Mouse (Mus musculus): ENCODE data around the gene Grhl3.

The Grhl3 gene

DNA sequence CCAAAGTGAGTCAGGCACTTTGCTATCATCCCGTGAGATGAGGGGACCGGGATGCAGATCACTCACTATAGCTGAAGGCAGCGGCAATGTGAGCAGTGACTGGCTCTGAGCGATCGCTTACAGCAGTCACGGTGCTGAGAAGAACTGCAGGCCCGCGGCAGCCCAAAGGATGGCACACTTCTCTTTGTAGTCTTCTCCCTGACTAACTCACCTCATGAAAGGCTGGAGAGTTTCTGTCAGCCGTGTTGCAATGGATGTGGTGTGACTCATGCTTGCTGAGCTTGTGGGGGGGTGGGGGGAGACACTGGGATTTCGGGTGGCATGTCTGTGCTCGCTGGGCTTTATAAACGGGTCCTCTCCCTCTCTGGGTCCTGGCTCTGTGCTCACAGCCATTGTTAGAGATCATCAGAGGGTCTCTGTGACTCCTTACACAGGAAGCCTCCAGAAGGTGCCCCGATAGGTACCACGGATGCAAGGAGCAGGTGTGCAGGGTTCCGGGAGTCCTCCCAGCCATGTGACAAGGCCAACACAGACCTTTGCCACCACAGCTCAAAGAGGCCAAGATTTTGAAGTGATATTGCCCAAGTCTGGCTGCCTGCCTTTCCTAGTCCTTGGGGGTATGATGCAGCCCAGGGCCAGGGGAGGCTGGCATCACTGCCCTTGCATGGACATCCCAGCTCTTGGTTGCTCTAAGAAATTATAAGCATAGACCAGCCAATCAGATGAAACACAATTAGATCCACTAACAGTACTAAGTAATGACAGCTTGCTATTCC is 2.1 kb upstream of the Grhl3 start:
- WGBS, result 68% methylated on average over 15 of the region's 15 CpGs

GRCm38 (mm10) chr4:135572276-135572675 is 1.2 kb downstream of the Grhl3 start:
- 70% methylated on average over 8 of the region's 8 CpGs for WGBS

DNA sequence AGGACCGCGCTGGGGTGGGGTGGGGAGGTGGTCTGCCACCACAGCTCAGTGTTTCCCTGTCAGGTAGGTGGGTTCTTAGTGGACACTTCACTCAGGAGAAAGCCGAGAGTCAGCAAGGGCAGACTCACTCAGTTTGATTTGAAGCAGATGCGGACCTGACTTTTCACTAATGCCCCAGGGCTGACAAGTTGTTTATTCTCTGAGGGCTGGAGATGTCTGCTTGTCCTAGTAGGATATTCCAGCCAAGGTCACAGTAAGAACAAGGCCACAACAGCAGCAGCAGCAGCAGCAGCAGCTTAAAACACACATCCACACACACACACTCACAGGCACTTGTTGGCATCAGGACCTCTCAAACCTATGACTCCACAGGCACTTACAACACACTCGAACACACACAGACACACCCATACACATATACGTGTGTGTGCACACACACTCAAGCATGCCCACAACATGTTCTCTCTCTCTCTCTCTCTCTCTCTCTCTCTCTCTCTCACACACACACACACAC is 2.3 kb downstream of the Grhl3 start:
- WGBS, result 79% methylated on average over 6 of the region's 6 CpGs

DNA sequence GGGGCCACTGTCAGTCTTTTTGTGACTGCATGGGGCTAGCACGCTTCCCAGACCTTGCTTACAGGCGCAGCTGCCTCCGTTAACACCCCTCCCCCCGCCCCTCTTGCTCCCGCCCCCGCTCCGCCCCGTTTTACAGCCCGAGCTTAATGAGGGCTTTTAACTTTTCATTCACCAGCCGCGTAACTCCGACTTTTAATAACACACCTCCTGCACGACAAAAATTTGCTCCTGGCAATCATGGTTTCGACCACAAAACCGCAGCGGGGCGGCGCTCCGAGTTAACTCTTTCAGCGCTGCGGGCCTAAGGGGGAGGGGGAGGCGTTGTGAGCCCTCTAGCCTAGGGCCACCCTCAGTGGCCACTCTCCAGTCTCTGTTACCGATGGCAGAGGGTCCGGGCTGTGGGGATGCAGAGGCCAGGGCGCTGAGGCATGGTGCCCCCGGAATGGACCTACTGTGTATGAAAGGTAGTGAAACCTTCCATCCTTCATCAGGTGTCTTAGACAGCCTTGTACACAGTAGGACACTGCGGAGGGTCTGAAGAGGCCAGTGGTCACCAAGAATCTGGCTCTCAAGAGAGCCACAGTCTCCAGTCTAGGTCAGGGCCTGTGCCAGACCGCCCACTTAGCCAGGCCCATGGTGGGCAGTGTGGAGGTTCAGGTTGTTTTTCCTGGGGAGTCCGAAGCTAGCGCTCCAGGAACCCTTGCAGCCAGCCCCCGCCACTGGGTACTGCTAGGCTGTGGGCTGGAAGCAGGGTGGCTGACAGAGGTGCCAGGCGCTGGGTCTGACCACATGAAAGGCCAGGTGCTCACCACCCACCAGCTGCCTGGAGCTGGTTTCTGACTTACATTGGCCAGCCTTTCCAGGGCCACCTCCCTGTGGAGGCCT is 3.0 kb downstream of the Grhl3 start:
- 17% methylated on average over 32 of the region's 32 CpGs for WGBS

DNA sequence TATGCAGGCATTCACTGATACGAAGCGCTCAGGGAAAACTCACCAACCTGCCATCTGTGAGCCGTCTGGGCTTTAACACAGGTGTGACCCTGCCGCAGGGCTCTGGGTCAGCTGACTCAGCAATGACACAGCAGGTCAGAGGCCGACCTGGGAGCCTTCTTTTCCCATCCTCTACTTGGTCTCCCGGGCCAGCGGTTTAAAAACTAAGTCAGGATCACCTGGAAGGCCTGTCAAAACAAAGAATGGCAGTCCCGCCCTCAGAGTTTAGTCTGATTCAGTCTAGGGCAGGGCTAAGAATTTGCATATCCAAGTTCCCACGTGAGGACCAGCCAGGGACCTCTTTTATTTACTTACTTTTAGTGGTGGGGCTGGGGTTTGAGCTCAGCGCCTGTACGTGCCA is 4.2 kb downstream of the Grhl3 start:
- WGBS, result 48% methylated on average over 11 of the region's 11 CpGs

GRCm38 (mm10) chr4:135567484-135567883 is 5.9 kb downstream of the Grhl3 start:
- WGBS, result 77% methylated on average over 8 of the region's 8 CpGs

DNA sequence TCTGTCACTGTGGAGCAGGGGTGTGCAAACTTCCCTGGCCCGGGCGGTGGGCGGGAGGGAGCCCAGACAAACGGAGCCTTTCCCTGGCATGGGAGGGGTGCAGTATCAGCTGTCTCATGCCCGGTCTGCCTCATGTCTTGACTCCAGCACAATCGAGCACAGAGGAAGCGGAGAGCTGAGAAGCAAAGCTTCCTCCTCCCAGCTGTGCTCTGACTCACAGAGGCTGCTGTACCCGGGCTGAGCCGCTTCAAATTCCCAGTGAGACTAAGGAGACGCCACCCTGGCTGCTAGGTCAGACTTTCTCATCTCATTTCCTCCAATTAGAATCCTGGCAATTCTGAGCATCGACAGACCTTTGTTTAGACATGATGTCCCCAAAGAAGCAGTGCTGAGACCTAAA is 6.4 kb downstream of the Grhl3 start:
- 35% methylated on average over 11 of the region's 11 CpGs for WGBS

DNA sequence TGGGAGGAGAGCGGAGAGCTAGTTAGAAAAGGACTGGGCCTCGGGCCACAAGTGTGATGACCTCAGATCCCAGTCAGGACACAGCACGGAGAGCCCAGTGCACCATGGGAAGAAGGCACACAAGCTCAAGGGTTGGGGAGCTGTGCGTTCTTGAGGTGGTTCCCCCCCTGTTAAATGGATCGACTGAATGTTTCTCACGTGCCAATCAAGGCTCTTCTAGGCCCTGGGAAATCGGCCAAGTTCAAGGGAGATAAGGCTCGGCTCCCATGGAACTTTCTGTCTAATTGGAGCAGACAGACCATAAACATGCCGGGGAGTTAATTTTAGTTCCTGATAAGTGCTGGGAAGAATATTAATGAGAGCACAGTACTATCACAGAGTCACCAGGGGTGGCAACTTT is 8.0 kb downstream of the Grhl3 start:
- 61% methylated on average over 9 of the region's 9 CpGs for WGBS

DNA sequence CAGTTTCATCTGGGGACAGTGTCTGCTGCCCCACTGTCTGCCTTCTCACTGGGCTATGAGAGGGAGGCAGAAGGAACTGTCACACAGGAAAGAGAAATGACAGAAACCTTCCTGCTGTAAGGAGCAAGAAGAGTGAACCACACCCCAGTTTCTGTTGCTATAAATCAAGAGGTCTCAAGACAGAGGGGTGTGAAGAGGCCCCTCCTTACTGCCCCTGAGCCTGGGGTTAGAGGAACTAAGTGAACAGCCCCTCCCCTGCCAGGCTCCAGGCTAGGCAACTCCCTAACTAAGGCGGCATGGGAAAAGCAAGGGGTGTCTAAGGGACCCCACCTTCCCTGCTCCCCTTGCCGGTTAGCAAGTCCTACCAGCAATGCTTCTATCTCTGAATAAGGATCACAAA is 9.6 kb downstream of the Grhl3 start:
- 80% methylated on average over 2 of the region's 2 CpGs for WGBS

- WGBS, result 80% methylated on average over 6 of the region's 6 CpGs
Measured at GRCm38 (mm10) chr4:135549323-135549722, 24.1 kb downstream of the Grhl3 start.

DNA sequence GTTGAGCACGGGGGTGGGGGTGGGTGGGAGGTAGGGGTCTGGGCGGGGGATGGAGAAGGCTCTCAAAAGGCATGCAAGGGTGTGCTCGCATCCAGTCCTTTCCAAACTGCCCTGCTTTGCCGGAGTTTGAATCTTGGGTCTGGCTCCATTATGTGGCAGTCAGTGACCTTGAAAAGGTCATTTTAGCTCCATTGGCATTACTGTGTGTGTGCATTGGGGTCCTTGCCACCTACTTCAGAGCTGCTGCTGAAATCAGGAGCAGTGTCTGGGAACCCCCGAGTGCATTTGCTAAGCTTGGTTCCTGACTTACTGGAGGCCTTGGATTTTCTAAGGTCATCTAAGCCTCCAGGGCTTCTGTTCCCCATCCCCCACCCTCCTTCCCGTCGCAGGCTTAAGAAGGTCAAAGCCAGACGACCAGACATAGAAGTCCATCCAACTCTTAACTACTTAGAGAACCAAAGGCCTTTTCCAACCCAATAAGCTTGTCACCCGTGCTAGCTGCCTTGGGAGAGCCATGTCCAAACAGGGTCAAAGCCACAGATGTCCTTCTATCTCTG is 24.8 kb downstream of the Grhl3 start:
- WGBS, result 68% methylated on average over 9 of the region's 9 CpGs

DNA sequence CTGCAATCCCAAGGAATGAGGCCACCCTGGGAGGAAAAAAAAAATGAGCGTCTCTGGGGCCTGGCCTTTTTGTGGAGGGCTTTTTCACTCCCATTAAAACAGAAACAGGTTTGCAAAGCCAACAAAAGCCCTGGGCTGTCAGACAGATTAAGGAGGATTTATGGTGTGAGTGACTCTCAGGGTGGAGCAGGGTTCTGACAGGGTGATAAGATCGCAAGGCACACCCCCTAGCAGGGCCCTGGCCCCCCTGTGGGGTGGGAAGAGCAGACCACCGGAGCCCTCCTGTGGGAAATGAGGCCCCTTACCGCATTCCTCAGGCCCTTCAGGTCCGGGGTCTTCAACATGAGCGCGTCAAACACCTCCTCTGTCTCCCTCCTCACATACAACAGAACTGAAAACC is 25.3 kb downstream of the Grhl3 start:
- 72% methylated on average over 7 of the region's 7 CpGs for WGBS

GRCm38 (mm10) chr4:135547551-135547950 is 25.9 kb downstream of the Grhl3 start:
- WGBS, result 62% methylated on average over 14 of the region's 14 CpGs

- WGBS, result 94% methylated on average over 4 of the region's 4 CpGs
Measured at GRCm38 (mm10) chr4:135546793-135547192, 26.6 kb downstream of the Grhl3 start.

DNA sequence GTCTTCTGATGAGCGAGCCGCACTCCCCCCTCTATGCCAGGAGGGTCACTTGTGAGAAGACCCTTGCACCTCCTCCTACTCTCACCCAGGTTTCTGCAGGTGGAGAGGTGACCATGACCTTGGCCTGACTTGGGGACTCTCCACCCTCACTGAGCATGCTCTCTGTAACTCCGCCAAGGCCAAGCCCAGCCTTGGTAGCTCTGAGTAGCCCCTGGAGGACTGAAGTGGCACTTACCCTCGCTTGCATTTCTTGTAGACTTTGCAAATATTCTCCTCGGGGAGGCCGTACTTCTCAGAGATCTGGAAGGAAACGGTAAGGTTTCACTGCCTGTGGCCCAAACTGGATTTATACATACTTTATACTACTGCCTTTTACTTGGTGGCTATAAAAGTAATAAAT is 27.4 kb downstream of the Grhl3 start:
- WGBS, result 91% methylated on average over 7 of the region's 7 CpGs

DNA sequence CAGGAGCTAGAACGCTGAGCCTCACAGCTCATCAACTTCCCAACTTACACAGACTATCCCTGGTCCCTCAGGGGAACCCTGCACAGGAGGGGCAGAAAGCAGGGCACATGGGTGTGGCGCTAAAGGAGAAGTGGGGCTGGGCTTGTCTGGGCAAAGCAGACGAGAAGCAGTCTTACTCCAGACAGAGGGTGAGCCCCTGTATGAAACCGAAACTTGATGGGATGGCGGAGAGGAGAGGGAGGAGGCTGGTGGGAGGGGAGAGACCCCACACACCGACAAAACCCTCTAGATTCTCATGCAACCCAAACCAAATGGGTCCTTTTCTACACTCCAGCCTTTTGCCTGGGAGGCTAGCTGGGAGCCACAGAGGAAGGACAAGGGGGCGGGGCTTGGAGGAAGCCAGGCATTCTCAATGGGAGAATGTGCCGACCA is 28.3 kb downstream of the Grhl3 start:
- WGBS, result 44% methylated on average over 8 of the region's 8 CpGs

DNA sequence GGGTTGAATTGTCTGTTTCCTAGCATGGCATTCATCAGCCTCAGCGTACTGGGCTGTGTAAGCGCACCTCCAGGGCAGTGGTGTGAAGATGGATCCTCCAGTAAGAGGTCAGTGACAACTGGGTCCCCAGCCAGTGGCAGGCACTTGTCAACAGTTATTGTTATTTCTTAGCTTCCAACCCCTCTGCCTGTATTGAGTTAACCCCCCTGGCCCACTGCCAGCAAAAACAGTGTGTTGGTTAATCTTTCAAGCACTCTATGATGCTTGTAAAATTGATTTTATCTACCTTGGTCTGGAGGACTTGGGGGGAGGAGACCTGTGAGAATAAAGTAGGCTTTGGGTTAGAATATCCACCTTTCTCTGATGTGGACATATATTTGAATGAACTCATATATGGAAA is 29.1 kb downstream of the Grhl3 start:
- 91% methylated on average over 2 of the region's 2 CpGs for WGBS

DNA sequence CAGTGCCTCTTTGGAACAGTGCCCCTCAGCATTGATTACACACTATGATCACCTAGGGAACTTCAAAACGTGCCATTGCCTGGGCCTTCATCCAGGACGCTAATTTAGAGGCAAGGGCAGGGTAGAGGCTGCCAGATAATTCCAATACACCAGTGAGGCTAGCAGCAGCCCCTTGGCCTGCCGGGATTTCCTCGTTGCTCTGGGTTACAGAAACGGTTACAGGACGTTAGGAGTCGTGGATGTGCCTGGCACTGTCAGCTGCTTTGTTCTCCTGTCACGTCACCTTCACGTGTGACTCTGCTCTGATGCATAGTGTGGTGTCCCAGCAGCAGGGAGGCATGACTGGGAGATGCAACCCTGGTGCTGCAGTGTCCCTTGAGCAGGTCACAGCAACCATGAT is 33.4 kb downstream of the Grhl3 start:
- WGBS, result 57% methylated on average over 9 of the region's 9 CpGs

DNA sequence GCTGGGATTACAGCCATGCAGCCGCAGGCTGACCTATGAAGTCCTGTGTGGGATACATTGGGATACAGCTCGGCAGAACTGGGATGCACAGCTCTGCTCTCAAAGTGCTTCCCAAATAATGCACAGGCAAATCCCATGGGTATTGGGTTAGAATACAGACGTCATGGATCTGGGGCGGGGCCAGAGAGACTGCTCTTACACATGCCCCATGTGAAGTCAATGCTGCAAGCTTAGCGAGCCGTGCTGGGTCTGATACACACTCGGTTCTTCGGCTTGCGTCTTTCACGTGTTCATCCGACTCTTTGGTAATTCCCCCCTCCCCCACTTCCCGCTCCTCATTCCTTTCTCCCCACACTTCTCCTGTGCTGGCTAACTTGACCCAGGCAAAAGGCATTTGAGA is 34.4 kb downstream of the Grhl3 start:
- 88% methylated on average over 12 of the region's 12 CpGs for WGBS

DNA sequence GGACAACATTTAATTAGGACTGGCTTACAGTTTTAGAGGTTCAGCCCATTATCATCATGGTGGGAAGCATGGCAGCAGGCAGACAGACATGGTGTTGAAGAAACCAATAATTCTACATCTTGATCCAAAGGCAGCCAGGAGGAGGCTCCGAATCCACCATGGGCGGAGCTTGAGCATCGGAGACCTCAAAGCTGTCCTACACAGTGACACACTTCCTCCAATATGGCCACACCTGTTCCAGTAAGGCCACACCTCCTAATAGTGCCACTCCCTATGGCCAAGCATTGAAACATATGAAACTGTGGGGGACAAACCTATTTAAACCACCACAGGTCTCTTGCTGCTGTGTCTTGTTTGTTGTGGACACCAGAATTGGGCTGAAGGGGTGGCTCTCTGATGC is 38.4 kb downstream of the Grhl3 start:
- WGBS, result 98% methylated on average over 3 of the region's 3 CpGs

- 77% methylated on average over 6 of the region's 6 CpGs for WGBS
Measured at GRCm38 (mm10) chr4:135533001-135533400, 40.4 kb downstream of the Grhl3 start.

All from cerebral cortex, adult 2 months (tissue).